Mouse (Mus musculus) embryo, embryonic 11.5 days (tissue): ENCODE measurements around the gene Ripor2.

Experiments used
- DNase-seq: peaks from one replicate; pipeline ENCODE4 v3.0.0-alpha.2; 2012; ENCODE audit warnings: low read depth, low spot score

Ripor2 gene

DNA sequence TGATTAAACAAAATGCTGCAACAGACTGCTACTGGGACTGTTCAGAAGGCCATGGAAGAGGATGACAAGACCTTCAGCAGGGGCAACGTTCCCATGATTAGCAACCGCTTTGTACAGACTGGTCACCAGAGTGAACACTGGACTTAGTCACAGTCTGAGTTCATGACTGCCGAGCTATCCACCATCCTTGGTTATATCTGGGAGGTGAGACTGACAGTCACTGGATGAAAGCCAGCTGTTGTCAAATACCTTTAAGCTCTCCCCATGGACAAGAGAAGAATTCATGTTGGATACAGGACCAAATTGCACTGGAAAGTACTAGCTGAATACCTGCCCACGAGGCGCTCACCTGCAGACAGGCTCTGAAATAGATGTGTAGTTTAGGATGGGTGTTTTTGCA is 2.4 kb downstream of the Ripor2 start:
- no peak for DNase-seq

DNA sequence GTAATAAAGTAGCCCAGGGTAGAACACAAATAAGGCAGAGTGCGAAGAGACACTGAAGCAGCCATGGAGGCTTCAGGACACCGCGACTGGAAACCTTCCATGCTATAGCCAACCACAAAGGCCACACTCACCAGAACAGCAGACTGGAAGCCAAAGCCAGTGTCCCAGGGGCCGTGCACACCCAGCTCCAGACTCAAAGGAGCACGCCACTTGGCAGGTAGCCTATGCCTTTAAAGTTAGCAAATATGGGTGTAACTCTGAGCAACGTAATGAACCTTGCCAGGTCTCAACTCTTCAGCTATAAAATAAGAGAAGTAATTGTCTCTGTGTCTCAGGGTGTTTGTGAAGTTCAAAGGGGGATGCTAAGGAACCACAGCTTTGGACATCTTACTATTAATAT is 2.9 kb downstream of the Ripor2 start:
- no peak for DNase-seq

DNA sequence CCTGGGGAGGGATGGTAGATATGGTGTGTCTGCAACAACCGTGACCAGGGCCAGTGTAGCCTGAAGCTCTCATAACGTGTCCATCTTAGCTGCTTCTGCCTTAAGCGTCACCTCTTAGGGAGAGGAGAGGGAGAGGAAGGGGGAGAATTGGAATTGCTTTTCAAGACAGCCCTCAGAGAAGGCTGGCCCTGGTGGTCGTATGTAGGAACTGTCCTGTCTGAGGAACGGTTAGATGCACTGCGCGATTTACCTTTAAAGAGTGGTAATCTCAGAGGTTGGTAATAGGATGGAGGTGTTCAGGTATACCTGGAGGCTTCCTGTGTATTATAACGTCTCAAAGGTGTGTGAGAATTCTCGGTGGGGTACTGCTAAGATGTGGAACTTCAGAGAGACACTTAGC is 3.4 kb downstream of the Ripor2 start:
- DNase-seq, result no peak

DNA sequence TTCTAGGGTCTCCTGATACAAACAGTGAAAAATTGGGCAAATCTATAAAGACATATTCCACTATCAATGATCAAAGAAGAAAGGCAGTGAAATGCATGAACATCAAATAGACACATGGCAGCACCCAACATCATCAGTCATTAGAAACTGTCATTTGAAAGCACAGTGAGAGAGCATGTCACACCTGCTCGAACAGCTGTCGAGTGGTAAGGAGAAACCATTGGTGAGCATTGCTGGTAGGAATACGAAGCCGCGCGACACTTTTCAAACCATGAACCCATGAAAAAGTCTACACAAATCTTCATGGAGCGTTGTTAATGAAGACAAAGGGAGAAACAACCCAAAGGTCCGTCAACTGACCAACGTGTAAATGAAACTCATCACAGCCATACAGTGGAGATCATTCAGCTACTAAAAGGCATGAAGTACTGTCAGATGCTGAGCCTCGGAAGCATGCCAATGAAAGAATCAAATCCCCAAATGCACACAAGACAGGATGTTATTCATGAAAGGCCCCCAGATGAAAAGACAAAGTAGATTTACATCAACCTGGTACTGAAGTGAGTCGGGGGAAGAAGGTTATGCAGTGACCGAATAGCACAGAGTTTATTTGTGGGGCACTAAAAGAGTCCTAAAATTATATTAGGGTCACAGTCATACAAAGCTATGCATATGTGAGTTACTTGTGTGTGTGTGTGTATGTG is 5.4 kb downstream of the Ripor2 start:
- no peak for DNase-seq

DNA sequence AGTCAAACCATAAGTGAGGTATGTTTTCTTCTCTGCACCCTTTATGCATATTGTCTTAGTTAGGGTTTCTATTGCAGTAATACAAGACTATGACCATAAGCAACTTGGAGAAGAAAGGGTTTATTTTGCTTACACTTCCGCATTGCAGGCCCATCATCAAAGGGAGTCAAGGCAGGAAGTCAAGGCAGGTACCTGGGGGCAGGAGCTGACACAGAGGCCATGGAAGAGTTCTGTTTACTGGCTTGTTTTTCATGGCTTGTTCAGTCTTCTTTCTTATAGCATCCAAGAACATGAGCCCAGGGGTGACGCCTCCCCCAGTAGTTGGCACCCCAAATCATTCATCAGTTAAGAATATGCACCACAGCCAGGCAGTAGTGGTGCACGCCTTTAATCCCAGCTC is 6.6 kb downstream of the Ripor2 start:
- DNase-seq, result no peak

DNA sequence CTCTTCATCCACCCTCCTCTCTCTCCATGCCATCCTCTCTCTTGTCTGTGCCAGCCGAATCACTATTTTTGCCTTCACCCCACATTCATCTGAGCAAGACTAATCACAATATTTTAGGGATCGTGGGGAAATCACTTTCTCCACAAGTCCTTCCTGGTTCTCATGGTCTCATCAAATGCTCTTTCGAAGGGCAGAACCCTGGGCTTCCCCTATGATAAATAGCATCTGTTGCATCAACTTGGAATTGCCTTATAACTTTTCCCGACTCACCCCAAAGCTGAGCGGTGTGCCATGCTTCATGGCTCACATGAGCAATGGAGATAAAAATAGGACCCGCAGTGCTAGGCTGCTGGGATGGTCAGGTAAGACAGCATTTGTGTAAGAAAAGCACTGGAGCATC is 9.7 kb downstream of the Ripor2 start:
- DNase-seq, result no peak

DNA sequence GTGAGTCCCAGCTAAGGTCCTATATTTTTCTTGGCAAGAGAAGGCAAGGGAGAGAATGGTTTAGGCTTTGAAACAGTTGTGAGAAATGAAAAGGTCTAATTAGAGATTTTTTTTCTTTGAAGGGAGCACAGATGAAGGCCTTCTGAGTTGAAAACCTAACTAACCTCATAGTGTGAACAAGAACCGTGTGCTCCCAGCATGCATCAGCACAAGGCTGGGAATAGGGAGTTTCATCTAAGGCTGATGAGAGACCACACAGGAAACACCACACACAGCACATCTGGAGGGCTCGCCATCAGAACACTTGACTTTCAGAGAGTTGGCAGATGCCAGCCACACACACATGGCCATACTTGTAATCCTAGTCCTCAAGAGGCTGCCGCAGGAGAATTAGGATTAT is 12.3 kb downstream of the Ripor2 start:
- no peak for DNase-seq

DNA sequence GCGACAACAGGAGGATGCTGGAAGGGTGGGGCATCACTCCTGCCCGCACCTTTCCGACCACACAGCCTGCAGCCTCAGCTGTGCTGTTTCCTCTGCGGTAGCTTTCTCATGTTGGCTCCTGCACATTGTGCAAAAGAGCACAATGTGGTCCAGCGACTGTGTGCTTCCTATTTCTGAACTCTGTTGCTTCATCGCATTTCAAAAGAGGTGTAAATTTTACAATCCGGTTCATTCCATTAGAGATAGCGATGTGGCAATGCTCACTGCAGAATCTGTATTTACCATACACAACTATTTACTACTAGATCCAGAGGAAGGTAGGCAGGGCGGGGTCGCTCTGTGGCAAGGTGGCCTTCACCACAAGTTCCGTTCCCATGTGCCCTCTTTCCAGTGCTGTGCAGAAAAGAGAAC is 17.6 kb downstream of the Ripor2 start:
- DNase-seq, result no peak

DNA sequence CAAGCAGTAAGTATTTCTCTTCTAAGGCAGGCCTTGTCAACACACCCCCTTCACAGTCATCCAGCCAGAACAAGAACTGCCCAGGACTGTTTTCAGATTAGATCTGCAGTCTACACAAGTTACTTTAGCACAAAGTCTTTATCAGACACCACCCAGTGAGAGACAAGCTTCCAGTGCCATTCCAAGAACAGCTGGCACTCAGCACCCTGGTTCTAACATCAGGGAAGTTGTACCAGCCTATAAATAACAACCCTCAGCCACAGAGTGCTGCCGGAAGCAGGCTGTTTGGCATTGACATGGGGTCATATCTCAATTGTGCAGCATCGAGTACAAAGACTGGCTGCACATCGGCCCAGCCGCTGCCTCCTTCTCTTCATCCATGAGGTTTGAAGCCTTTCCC is 21.0 kb downstream of the Ripor2 start:
- DNase-seq, result no peak

DNA sequence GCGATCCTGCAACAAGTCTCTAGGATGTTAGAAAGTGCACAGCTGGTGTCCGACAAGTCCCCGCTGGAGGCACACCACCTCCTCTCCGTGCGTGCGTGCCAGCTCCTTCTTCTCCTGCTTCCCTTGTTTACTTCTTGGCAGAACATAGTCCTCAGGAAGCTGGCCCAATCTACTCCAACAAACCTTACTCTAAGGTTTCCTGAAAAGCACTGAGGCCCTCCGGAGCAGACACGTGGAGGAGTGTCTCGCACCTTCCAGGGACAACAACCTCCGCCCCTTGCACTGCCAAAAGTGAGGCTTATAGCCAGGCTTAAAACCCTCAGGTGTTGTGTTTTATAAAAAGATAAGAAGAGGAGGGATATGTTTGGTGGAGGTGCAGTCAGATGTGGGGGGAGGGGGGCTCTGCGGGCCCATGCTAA is 21.6 kb downstream of the Ripor2 start:
- DNase-seq, result no peak

DNA sequence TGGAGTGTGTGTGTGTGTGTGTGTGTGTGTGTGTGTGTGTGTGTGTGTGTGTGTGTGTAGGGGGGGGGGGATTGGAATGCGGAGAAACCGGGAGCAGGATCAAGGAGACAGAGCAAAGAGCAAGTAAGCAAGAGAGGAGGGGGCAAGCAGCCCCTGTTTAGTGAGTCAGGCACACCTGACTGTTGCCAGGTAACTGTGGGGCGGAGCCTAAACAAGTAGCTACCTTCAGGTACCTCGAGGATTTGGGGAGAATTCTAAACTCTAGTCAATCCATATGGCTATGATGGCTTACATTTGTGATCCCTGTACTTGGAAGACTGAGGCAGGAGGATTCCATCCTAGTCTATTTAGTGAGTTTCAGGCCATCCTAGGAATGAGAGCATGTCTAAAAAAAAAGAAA is 22.1 kb downstream of the Ripor2 start:
- DNase-seq, result no peak

DNA sequence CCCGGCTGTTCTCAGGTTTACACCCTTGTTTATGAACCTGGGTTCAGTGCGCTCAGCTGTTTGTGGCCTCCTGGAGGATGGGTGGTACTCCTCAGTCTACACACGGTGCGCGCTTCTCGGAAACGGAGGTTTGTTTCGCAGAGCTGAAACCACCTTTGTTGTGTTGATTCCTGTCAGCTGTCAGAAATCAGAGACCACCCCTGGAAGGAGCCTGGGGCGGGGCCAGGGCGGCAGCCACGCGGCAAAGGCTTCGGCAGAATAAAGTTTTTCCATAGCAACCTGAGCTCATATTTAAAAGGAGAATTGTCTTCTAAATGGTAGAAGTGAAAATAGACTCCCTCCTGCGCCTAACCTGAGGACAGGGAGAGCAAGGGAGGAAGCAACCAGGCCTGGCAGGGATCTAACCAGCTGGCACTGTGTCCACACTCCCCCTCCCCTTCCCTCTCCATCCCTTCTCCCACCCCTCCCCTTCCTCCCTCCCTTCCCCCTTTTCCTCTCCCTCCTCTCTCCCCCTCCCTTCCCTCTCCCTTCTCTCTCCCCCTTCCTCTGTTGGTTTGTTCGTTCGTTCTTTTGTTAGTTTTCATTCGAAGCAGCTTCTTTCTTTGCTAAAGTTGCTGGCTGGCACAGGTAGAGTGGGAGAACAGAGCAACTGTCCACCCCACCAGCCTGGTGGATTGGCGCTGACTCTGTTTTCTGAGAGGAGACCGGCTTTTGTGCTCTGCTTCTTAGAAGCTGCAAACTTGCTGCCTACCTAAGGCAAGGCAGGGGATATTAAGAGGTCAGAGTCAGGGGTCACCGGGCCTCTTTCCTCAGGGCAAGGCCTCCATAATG is 23.0 kb downstream of the Ripor2 start:
- no peak for DNase-seq

DNA sequence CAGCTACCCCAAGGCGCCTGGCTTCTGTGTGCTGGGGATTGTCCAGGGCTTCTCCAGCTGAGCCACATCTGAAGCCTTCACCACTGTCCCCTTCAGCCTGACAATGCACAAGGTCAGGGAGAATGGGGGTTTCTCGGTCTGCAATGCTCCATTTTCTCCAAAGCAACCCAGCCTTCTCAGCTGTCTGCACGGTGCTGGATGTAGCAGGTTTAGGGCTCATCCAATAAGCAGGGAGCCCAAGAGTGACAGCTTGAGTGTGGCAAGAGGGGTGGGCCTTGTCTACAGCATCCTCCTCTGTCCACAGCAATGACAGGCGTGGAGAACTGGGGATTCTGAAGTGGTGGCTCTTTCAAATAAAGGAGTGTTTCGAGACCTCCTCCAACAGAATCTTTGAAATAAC is 23.8 kb downstream of the Ripor2 start:
- no peak for DNase-seq

DNA sequence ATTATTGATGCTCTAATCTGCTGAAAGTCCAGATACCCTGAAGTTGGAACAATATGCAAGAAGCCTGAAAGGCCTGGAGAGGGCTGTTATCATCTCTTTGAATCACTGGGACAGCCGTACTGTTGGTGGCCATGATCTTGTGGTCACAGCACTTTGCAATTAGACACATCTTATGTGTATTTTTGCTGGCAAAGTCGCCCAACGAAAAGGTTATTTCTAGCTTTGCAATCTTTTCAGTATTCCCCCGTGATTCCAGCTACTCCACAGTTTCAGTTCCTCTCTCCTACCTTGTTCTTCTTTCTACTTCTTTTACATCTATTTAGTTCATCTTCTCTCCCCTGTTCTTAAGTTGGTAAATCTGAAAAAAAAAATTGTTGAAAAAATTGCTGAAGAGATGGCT is 26.0 kb downstream of the Ripor2 start:
- no peak for DNase-seq

DNA sequence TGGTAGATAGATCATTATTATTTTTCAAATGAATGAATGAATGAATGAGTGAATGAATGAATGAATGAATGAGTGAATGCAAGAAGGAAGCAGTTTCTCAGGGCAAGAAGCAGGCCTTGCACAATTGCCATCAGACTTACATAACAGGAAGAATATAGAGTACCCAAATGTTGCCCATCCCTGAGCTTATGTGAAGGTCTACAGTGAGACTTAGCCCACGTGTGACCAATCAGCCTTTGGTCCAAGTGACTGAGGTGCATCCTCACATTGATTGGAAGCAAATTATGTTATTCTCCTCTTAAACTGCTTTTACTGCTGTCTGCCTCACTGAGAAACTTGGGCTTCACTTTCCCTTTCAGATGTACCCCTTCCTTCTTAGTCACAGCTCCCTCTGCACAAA is 26.7 kb downstream of the Ripor2 start:
- DNase-seq, result no peak

DNA sequence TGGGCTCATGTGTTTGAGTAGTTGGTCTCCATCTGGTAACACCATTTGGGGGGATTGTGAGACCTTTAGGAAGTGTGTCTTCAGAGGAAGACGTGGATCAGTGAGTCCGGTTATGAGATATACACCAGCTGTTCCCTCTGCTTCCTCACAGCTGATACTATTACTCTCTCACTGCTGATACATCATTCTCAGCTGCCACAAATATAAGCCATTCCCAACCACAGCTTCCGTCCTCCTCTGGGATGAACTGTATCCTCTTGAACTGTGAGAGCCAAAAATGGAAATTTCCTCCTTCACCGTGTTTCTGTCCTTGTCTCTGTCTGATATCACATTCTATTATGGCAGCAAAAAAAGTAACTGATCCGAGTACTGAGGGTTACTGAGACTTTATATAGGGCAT is 28.9 kb downstream of the Ripor2 start:
- DNase-seq, result no peak

DNA sequence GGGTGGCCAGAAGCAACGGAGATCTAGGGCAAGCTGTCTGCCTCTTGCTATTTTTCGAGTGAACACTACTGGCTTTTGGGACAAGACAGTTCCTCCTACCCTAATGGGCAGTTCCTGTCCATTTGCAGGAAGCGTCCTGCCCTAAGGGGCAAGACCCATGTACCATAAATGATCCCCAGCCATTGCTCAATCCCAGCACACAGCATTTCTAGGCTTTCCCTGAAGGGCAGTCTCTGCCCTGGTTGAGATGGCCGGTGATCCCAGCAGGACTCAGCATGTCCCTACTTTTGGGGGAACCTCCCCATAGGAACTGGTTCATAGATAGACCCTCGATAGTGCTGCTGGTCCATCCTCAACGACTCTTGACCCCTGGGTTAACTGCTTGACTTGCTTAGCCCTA is 31.0 kb downstream of the Ripor2 start:
- no peak for DNase-seq

DNA sequence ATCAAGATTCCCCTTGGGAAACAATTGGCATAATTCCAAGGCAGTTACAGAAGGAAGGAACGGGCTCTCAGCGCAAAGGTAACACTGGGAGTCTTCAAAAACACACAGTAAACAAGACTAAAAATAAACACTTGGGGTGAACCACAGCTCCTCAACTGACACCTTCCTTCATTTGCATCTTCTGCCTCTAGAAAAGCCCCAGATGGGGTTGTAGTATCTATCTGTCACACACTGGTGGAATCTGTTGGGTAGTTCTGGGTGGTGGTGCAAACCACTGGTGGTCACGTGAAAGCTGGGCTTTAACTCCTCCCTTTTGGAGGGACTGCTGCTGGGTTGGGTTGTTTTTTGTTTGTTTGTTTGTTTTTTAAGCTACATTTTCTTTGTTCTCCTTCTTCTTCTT is 31.4 kb downstream of the Ripor2 start:
- no peak for DNase-seq

DNA sequence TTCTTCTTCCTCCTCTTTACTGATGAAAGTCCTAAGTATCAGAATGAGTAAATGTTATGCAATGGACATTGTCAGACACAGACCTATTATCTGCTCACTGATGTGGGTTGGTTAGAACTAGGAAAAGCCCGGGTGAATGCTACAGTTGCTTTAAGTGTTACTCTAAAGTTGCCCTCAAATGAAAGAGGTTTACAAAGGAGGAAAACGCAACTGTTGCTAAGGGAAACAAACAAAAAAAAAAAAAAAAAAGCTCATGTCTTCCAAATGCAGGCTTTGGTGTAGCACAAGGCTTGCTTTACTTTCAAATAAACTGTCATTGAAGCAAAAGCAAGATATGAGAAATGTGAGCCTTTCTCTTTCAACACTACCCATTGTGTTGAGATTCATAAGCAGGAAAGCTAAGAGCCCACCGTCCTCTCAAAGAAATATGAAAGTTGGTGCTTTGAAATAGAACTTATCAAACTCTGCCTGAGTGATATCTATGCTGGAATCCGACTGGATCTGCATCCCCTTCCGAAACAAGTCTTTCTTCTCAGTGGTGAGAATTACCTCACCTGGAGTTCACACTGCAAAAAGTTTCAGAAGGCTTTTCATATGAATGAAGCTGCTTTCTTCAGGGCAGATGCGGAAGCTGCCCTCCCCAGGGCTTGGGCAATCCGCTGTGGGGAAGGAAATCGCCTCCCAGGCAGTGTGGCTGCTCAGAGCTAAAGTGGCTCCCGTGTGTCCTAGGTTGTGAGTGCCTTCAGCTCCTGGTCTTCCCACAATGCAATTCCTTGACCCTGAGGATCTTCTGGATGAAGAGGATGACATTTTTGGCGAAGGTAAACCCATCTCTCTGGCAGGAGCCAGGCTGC is 32.2 kb downstream of the Ripor2 start:
- no peak for DNase-seq

DNA sequence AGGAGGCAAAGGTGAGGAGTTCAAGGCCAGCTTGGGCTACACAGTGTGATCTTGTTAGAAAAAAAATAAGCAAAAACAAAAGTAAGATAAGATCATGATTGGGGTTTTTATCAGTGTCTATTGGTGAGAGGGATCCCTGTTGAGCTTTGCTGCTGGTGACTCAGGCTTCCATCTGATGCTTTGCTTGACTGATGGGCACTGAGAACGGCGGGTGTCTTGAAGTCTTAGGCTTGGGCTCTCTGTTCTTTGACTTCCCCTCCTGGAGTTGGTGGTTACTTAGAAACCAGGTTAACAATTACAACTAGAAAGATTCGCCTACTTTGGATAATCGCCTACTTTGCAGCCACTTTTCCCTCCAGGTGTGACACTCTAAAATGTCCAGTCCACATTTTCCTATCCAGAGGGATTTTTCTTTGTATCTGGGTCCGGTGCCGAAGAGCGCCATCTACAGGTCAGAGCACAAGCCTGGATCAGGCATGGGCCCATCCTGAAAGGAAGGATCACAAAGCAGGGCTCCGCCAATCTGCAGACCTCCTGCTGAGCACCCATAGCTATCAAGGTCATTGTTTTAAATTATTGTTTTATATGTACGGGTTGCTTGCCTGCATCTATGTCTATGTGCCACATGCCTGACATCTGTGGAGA is 34.1 kb downstream of the Ripor2 start:
- DNase-seq, result no peak

DNA sequence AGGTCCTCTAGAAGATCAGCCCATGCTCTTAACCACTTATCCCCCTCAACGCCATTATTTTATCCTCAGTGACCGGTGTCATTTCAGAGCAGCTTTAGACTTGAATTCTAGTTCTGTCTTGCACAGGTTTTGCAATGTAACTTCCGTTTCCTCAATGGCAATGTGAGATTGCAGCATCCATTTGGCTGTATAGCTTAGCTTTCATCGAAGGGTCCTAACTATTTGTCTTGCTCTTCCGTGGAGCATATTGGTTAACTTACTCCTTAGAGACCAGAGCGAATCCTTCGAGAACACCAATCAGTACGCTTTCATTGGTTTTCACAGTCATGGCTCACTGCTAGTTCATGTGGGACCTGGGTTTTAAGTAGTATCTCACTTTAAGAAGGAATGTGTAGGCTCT is 34.7 kb downstream of the Ripor2 start:
- DNase-seq, result no peak
